Mouse (Mus musculus): ENCODE data around the gene Trim47. TPM values are rescaled to one million over a fixed set of nuclear protein-coding genes. Genes with fewer than 3 reads are reported as not detected.

Trim47 gene
- polyA plus RNA-seq (2014; fragmentation: Illumina TruSeq; extraction: RNeasy Lipid Tissue Mini Kit (QIAGEN cat#74804); ENCODE audit: low replicate concordance) = 0.56 TPM

GRCm38 (mm10) chr11:116127156-116127980, at the start of gene Trim47:
TSS of gene Trim47 (minus strand) at chr11:116127210.

DNA sequence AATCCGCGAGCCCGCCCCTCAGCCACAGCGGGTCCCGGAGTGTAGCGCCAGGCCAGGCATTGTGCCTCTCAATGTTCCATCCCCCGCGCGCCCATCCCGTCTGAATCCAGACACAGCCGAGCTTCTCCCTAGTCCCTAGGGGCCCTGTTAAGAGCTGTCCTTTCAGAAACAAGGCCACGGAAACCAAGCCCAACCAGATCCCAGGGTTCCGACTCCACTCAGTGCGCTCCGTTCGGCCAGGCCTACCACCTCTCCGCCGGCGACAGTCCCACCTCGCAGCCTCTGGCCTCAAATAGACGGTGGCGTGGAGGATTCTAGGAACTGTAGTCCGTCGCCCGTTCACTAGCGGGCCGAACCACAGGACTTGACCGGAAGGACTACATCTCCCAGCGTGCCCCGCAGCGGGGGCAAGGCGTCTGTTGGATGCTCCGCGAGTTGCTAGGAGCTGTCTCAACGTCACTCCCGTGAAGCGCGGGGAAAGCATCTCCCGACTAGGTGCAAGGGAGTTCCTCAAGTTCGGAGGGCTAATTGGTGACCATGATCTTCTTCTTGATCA, 41.0 kb upstream of the Trim47 start, which contains the start of gene Fbf1:
Gene Fbf1, minus strand, starts transcription at position 283 of the 556 bp plus-strand sequence.

GRCm38 (mm10) chr11:116138468-116139138, 11.6 kb upstream of the Trim47 start, which contains the start of gene Mrpl38:
TSS of gene Mrpl38 (minus strand) at chr11:116138868.

DNA sequence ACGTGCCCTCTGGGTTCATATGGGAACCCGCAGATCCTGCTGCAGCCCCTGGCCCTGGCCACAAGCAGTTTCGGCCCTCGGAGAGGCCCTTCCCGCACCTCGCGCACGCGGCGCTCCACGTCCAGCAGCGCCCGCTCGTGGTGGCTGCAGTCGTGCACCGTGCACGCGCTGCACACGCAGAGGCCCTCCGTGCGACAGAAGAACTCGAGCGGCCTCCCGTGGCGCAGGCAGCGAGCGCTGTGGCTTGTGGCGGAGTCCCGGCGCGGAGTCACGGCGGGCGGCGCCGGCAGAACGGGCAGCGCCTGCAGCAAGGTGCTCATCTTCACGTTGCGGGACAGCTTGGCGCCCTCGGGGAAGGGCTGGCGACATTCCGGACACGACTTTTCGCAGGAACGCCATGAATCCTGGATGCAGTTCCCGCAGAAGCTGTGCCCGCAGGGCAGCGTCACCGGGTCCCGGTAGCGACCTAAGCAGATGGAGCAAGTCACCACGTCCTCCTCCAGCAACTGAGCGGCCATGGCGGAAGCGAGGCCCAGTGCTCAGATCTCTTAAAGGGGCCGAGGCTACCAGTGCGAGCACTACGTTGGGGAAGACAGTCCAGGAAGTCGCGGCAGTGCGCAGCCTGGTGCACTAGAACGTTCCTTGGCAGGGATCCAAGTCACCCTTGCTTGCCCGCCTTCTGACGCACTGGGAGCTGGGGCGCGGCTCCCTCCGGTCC, 3.6 kb upstream of the Trim47 start, which contains the start of gene Trim65:
Gene Trim65, minus strand, starts transcription at position 641 of the 718 bp plus-strand sequence.

DNA sequence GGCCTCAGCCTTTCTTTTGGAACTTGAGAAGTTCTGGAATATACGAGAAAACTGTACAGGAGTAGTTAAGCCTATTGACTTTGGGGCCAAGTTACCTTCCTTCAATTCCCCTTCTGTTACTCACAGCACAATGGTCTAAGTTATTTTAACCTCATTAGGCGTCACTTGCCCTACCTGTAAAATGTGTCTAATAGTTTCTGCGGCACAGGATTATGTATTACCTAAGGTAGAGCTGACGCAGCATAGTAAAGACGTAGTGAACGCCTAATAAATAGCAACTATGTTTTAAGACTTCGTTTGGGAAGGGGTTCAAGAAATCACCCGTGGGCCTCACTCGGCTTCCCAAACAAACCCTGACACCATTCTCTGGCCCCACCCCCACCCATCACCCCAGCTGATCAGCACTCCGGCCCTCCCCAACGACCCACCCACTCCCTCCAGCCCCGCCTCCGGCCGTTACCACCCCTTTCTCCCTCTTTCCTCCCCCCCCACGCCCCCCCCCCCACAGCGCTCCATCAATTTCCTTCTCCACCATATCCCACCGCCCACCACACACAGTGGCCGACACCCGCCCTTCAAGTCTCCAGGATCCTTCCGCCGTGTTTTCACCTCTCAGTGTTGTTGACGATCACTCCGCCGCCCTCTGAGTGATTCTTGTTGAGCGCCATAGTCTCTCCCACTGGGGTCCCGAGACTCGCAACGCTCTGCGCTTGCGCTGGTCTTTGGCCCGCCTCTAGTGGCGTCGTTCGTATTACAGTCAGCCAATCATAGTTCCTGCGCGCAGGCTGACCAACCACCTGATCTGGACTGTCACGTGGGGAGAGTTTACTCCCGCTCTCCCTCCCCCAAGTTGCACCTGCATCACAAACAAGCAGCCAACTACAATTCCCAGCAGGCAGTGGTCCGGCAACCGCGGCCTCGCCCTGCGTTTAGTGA, 40.5 kb downstream of the Trim47 start, which contains the start of gene Wbp2:
Gene Wbp2, minus strand, starts transcription at position 738 of the 936 bp plus-strand sequence.

DNA sequence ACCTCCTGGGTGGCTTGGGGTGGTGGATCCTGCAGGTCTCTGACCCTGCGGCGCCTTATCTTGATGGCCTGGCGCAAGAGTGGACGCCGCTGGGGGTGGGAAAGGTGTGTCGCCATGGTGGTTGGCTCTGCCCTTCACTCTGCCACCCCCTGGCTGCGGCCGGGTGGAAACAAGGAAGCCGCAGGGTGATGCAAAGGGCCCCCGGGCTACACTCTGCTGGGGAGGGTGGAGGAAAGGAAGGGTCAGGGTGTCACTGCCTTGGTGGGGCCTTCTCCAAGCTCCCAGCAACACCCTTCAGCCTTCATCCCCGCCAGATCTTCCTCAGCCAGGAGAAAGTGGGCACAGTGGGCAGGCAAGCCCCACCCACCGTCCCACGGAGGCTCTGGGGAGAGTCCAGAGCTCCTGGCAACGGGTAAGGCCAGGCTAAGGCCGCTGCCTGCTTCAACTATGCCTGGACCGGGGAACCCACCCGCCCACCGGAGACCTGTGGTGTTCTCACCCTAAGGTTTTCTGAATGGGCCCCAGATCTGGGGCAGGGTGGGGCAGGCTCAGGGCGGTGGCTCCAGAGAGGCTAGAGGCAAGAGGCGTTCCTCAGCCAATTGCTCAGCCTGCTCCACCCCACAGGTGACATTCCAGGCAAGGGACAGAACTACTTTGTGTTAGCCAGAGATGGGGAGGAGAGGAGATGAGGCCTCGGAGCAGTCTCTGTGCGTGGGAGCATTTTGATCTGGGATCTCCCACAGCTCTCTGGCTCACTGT, 49.4 kb downstream of the Trim47 start, which contains the start of gene Unc13d:
Gene Unc13d, minus strand, starts transcription at position 516 of the 759 bp plus-strand sequence.

Other genes with a start within 250 kb of the Trim47 start
- not detected for gene Smim5, start 227.2 kb downstream of the Trim47 start, polyA plus RNA-seq (2014; fragmentation: Illumina TruSeq; extraction: RNeasy Lipid Tissue Mini Kit (QIAGEN cat#74804); ENCODE audit: low replicate concordance)
- 1.3 TPM for gene Smim6, start 215.2 kb downstream of the Trim47 start, polyA plus RNA-seq (2014; fragmentation: Illumina TruSeq; extraction: RNeasy Lipid Tissue Mini Kit (QIAGEN cat#74804); ENCODE audit: low replicate concordance)
- 2.9 TPM for gene Sap30bp, start 193.9 kb downstream of the Trim47 start, polyA plus RNA-seq (2014; fragmentation: Illumina TruSeq; extraction: RNeasy Lipid Tissue Mini Kit (QIAGEN cat#74804); ENCODE audit: low replicate concordance)
- 1.3 TPM for gene Recql5, start 193.7 kb downstream of the Trim47 start, polyA plus RNA-seq (2014; fragmentation: Illumina TruSeq; extraction: RNeasy Lipid Tissue Mini Kit (QIAGEN cat#74804); ENCODE audit: low replicate concordance)
- 0.26 TPM for gene Itgb4, start 152.5 kb downstream of the Trim47 start, polyA plus RNA-seq (2014; fragmentation: Illumina TruSeq; extraction: RNeasy Lipid Tissue Mini Kit (QIAGEN cat#74804); ENCODE audit: low replicate concordance)
- gene Galk1, start 114.5 kb downstream of the Trim47 start, polyA plus RNA-seq (2014; fragmentation: Illumina TruSeq; extraction: RNeasy Lipid Tissue Mini Kit (QIAGEN cat#74804); ENCODE audit: low replicate concordance) = not detected
- gene H3f3b, start 99.2 kb downstream of the Trim47 start, polyA plus RNA-seq (2014; fragmentation: Illumina TruSeq; extraction: RNeasy Lipid Tissue Mini Kit (QIAGEN cat#74804); ENCODE audit: low replicate concordance) = 1,105 TPM
- gene Unk, start 96.9 kb downstream of the Trim47 start, polyA plus RNA-seq (2014; fragmentation: Illumina TruSeq; extraction: RNeasy Lipid Tissue Mini Kit (QIAGEN cat#74804); ENCODE audit: low replicate concordance) = 1.2 TPM
- gene Unc13d, start 49.2 kb downstream of the Trim47 start, polyA plus RNA-seq (2014; fragmentation: Illumina TruSeq; extraction: RNeasy Lipid Tissue Mini Kit (QIAGEN cat#74804); ENCODE audit: low replicate concordance) = not detected
- gene Wbp2, start 40.2 kb downstream of the Trim47 start, polyA plus RNA-seq (2014; fragmentation: Illumina TruSeq; extraction: RNeasy Lipid Tissue Mini Kit (QIAGEN cat#74804); ENCODE audit: low replicate concordance) = 15.3 TPM
- gene Trim65, start 3.9 kb upstream of the Trim47 start, polyA plus RNA-seq (2014; fragmentation: Illumina TruSeq; extraction: RNeasy Lipid Tissue Mini Kit (QIAGEN cat#74804); ENCODE audit: low replicate concordance) = 6.7 TPM
- gene Mrpl38, start 11.7 kb upstream of the Trim47 start, polyA plus RNA-seq (2014; fragmentation: Illumina TruSeq; extraction: RNeasy Lipid Tissue Mini Kit (QIAGEN cat#74804); ENCODE audit: low replicate concordance) = 1.9 TPM
- gene Fbf1, start 41.0 kb upstream of the Trim47 start, polyA plus RNA-seq (2014; fragmentation: Illumina TruSeq; extraction: RNeasy Lipid Tissue Mini Kit (QIAGEN cat#74804); ENCODE audit: low replicate concordance) = 2.9 TPM
- 1.2 TPM for gene Ten1, start 71.6 kb upstream of the Trim47 start, polyA plus RNA-seq (2014; fragmentation: Illumina TruSeq; extraction: RNeasy Lipid Tissue Mini Kit (QIAGEN cat#74804); ENCODE audit: low replicate concordance)
- gene Acox1, start 71.8 kb upstream of the Trim47 start, polyA plus RNA-seq (2014; fragmentation: Illumina TruSeq; extraction: RNeasy Lipid Tissue Mini Kit (QIAGEN cat#74804); ENCODE audit: low replicate concordance) = 380 TPM
- not detected for gene Evpl, start 110.9 kb upstream of the Trim47 start, polyA plus RNA-seq (2014; fragmentation: Illumina TruSeq; extraction: RNeasy Lipid Tissue Mini Kit (QIAGEN cat#74804); ENCODE audit: low replicate concordance)
- gene Srp68, start 147.0 kb upstream of the Trim47 start, polyA plus RNA-seq (2014; fragmentation: Illumina TruSeq; extraction: RNeasy Lipid Tissue Mini Kit (QIAGEN cat#74804); ENCODE audit: low replicate concordance) = 4.7 TPM
- not detected for gene Galr2, start 153.7 kb upstream of the Trim47 start, polyA plus RNA-seq (2014; fragmentation: Illumina TruSeq; extraction: RNeasy Lipid Tissue Mini Kit (QIAGEN cat#74804); ENCODE audit: low replicate concordance)
- 2.3 TPM for gene Exoc7, start 180.0 kb upstream of the Trim47 start, polyA plus RNA-seq (2014; fragmentation: Illumina TruSeq; extraction: RNeasy Lipid Tissue Mini Kit (QIAGEN cat#74804); ENCODE audit: low replicate concordance)
- gene Foxj1, start 208.2 kb upstream of the Trim47 start, polyA plus RNA-seq (2014; fragmentation: Illumina TruSeq; extraction: RNeasy Lipid Tissue Mini Kit (QIAGEN cat#74804); ENCODE audit: low replicate concordance) = not detected